Mouse (Mus musculus): ENCODE results near the gene Fes.

The Fes gene

DNA sequence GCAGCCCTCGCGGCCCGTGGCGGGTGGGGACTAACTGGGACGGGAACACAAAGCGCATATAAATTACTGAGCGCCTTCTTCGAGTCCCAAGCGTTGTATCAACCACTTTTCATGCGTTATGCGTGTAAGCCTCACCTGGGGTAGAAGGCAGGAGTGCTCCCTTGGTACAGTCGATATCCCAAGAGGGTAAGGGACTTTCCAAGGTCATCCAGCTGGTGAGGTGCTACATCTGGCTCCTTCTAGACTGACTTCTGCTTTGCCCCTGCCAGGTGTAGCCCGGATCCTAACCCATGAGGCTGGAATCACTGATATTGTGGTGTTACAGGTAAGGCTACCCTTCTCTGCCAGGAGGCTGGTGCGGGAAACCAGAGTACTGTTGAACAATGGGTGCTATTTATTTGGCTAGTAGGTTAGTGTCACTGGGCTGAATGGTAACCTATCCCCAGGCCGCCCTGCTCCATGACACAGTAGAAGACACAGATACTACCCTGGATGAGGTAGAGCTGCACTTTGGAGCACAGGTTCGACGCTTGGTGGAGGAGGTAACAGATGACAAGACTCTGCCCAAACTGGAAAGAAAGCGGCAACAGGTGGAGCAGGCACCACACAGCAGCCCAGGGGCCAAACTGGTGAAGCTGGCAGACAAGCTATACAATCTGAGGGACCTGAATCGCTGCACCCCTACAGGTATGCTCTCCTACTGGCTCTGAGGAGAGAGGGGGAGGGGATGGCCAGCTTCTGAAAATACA is 44.3 kb downstream of the Fes start:
- DNase-seq (ENCODE audit: low read depth): no peak

DNA sequence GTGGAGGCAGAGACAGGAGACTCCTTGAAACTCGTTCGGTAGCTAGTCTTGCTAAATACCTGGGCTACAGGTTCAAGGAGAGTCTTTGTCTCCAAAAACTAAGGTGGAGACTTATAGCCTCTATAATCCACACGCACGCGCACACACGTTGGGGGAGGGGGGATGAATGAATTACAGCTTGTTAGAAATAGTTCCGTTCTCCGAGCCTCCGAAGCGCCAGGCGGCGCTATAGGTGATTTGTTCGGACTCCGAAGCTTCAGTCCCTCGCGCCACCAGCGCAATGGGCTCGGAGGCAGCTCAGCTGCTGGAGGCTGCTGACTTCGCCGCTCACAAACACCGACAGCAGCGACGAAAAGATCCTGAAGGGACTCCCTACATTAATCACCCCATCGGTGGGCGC is 44.9 kb downstream of the Fes start, which contains the start of gene Hddc3:
TSS of gene Hddc3 (plus strand) at position 247 of the 400 bp plus-strand sequence.
- peak; percentile 98 for DNase-seq (ENCODE audit: low read depth)

DNA sequence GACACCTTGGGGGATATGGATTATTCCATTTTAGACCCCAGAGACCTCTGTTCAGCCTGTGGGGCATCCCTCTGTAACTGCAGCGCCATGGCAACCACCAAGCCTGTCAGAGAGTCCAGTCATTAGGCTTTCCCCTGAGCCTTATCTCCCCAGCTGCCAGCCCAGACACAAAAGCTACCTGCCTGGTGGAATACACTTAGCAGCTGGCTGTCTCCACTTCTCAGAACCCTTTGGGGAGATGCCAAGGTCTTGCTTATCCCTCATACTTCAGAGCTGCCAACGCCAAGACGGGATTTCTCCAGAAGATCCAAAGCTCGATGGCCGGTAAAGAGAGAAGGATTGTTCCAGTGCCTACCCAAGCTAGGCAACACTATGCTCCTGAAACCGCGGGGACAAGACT is 46.0 kb downstream of the Fes start:
- DNase-seq (ENCODE audit: low read depth): no peak

DNA sequence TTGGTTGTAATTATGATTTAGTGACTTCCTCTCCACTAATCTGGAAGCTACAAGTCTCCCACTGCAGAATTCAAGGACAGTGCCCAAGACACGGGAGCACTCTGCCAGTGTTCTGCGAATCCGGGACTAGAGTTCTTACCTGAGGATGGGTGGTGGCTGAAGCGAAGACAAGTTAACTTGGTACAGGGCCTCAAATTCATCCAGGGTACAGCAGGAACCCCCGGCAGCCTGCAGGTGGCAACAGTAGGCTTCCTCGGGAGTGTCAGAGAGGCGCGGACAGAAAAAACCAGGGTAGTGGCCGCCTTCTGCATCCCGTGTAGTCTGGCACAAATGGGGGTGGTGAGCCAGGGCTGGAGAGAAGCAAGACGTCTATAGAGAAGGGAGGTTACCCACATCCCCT is 47.0 kb downstream of the Fes start, which contains the start of gene Unc45a:
TSS of gene Unc45a (minus strand) at position 213 of the 400 bp plus-strand sequence.
- peak; percentile 88 for DNase-seq (ENCODE audit: low read depth)

DNA sequence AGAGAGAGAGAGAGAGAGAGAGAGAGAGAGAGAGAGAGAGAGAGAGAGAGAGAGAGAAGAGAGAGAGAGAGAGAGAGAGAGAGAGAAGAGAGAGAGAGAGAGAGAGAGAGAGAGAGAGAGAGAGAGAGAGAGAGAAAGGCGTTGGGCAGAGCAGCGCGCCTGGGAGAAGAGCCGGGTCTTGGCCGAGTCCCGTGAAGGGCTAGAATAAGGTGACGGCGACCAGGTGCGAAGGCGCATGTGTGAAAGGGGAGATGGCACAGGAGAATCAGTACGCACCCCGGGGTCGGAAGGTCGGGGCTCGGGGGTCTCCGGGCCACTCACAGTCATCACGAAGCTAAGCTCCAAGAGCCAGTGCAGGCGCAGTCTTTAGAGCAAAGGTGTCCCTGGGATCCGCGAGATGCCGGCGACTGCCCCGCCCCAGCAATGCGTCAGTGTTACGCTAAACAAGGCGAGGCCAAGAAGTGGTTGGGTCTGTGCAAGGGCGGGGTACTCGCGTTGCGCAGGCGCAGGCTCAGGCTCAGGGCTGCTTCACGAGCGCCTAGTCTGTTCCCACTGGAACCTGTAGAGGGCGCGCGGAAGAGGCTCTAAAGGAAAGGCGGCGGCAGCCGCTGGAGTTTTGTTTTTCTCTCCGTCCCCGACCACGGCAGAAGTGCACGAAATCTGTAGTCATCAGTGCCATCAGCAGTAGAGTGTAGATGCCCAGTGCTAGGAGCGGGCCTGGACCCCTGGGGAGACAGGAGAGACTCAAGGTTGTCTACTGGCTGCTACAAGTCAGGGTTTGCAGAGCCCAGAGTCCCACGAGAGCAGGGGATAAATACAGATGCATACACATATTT is 47.7 kb downstream of the Fes start:
- peak; percentile 99 for DNase-seq (ENCODE audit: low read depth)

DNA sequence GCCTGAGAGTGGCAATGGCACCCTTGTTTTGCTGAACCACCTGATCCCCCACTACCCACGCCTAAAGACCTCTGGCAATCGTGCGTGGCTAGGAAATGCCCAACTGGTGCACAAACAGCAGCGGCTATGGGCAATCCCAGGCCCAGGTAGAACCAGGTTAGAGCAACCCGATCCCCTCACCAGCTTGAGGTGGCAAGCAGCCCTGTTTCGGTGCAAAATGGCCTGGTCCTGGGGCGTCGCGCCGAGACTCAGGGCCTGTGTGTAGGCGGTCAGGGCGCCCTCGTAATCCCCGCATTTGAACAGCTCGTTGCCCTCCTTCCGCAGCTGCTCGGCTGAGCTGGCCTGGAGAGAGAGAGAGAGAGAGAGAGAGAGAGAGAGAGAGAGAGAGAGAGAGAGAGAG is 48.4 kb downstream of the Fes start:
- DNase-seq (ENCODE audit: low read depth): peak; percentile 34

DNA sequence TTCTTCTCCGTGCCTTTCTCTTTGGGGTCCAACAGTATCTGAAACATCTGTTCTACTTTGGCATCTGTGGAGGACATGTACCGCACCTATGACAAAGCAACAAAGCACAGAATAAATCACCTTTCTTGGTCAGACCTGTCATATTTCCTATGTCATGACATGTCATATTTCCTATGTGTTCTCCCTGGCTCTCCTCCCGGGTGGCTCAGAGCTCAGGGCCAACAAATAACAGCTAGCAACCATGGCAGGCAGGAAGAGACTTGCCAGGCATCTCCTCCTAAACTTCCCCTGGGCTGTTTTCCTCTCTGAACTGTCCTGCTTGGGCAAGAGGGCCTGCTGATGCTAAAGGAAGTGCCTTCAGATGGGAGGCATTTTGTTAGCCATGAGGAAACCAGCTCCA is 50.8 kb downstream of the Fes start:
- no peak for DNase-seq (ENCODE audit: low read depth)

DNA sequence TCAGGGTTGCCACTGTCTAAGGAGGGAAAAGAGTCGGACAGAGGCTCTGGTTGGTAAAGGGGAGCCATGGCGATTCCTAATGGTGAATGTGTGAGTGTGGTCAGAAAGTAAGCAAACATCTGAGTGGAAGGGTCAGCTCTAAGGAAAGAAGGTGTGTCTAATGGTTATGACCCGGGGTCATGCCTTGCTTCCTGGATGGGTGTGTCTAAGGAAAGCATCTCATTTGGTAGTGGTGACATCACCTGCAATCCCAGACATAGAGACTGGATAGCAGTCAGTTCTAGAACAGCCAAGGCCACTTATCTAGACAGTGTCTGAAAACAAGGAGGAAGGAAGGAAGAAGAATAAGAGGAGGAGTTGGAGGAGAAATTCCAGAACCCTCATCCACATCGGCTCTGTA is 52.9 kb downstream of the Fes start:
- DNase-seq (ENCODE audit: low read depth): no peak

DNA sequence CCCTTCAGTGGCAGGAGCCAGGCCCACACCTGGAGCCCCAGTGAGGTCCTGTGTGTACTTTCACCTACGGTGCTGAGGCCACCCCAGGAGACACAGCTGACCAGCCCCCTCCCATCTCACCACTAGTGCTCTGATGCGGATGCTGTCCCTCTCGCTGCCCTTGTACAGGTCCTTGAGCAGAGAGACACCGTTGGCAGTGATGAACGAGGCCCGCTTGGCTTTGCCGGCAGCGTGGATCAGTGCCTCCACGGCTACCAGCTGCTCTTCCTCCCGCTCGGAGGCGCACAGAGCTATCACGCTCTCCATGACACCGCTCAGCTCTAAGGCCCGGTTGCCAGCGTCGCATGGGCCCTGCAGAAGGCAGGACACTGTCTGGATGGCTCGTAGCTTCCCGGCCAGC is 56.3 kb downstream of the Fes start:
- no peak for DNase-seq (ENCODE audit: low read depth)

DNA sequence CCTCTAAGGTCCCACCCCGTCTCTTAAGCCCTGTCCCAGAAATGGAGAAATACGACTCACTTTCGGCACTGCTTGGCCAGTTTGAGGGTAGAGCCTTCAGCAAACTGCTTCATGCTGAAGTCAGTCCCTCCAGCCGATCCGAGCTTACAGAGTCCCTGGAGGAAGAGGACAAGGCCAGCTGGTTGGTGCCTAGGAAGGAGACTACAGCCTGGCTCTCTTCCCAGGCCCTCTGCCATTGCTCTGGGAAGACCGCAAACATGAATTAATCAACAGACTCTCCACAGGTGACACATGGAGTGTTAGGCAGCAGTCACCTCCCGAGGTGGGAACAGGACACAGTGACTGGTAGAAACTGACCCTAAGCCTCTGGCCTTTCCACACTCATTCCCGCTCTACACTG is 57.5 kb downstream of the Fes start:
- no peak for DNase-seq (ENCODE audit: low read depth)
